Mouse (Mus musculus): ENCODE data around the gene Jsrp1. TPM values are rescaled to one million over a fixed set of nuclear protein-coding genes. Genes with fewer than 3 reads are reported as not detected.
"Not testable (repeated sequence)": the region's sequence is repeated elsewhere in the genome, so short reads cannot be mapped to it uniquely, and the experiment has no call there.

Jsrp1 gene
- polyA plus RNA-seq, 1 experiment from 2014 or later: 0.45 TPM

DNA sequence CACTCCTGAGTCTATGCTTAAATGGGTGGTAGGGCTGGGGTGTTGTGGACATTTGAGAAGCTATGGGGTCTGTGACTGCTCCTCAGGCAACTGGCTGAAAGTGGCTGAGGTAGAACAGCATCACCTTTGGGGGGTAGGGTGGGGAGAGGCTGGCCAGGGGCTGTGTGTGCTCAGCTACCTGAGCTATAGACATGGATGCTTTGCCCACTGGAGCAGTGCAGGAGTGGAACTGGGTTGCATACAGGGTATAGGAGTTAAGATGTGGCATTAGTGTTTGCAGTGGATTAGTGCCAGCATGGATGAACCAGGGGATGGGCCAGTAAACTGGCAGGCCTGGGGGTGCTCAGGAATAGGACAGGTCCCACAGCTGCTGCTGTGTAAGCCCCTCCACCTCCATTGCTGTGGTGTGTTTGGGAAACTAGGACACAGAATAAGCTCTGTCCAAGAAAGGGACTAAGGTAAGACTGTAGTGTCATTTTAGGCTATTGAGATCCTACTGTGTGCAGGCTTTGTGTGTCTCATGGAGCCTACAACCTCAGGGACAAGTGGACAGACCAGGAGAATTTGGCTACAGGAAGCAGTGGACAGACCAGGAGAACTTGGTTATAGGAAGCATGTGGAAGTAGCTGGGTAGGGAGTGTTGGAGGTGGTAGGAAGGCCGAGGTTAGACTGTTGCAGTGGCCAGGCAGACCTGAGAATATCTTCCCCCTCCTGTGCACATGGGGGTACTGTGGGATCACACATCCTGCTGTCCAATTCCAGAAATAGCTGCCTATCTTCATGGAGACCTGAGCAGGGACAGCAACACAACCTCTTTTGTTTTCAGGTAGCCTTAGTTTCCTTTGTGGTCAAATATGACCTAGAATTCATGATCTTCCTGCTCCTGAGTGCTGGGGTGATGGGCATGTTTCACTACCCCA, 16.3 kb upstream of the Jsrp1 start:
- H3K4me3 ChIP-seq (ENCODE audit: low read depth, low read length): no peak overlapping the region
- no peak for ATAC-seq (ENCODE audit: insufficient number of reproducible peaks, insufficient read depth, low FRiP score, low read depth)
- H3K27ac ChIP-seq (ENCODE audit: low read length): no peak overlapping the region
- peaks cover 13% of the 10 kb centered on the region for H3K36me3 ChIP-seq (ENCODE audit: control insufficient read depth, insufficient read depth, low read length)
- WGBS: 44% methylated on average over 1 of the region's 1 CpGs
- no peak overlapping the region for H3K9ac ChIP-seq (replicated peaks; ENCODE audit: low read depth, low read length)
- H3K4me2 ChIP-seq (replicated peaks; ENCODE audit: low read depth, low read length): no peak overlapping the region
- H3K27me3 ChIP-seq (ENCODE audit: control insufficient read depth, insufficient read depth, low read length): peaks cover 4% of the 10 kb centered on the region; the same call in 1 of the 2 replicates
- peaks cover 2% of the 10 kb centered on the region; the same call in 1 of the 2 replicates for H3K9me3 ChIP-seq (ENCODE audit: control insufficient read depth, low read depth, low read length)
- H3K4me1 ChIP-seq (ENCODE audit: control insufficient read depth, insufficient read depth, low read length): peaks cover 21% of the 10 kb centered on the region

DNA sequence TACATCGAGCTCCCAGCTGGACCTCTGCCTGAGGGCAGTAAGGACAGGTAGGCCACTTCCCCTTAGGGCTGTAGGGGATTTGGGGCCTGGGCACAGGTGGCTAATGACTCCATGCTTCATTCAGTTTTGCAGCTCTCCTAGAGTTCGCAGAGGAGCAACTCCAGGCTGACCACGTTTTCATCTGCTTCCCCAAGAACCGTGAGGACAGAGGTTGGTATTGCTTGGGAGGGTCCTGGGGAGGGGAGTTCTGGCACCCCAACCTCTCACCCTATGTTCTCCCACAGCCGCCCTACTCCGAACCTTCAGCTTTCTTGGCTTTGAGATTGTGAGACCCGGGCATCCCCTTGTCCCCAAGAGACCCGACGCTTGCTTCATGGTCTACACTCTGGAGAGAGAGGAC, 15.3 kb upstream of the Jsrp1 start:
- not testable (repeated sequence) for H3K27ac ChIP-seq (ENCODE audit: low read length); ATAC-seq (ENCODE audit: insufficient number of reproducible peaks, insufficient read depth, low FRiP score, low read depth); H3K4me2 ChIP-seq (replicated peaks; ENCODE audit: low read depth, low read length); H3K9me3 ChIP-seq (ENCODE audit: control insufficient read depth, low read depth, low read length); H3K4me3 ChIP-seq (ENCODE audit: low read depth, low read length); H3K27me3 ChIP-seq (ENCODE audit: control insufficient read depth, insufficient read depth, low read length); H3K9ac ChIP-seq (replicated peaks; ENCODE audit: low read depth, low read length)
- 81% methylated on average over 7 of the region's 9 CpGs for WGBS
- Histone ChIP-seq H3K36me3 (ENCODE audit: control insufficient read depth, insufficient read depth, low read length) (peaks cover 13% of the 10 kb centered on the region), H3K4me1 (ENCODE audit: control insufficient read depth, insufficient read depth, low read length) (peaks cover 21% of the 10 kb centered on the region)

DNA sequence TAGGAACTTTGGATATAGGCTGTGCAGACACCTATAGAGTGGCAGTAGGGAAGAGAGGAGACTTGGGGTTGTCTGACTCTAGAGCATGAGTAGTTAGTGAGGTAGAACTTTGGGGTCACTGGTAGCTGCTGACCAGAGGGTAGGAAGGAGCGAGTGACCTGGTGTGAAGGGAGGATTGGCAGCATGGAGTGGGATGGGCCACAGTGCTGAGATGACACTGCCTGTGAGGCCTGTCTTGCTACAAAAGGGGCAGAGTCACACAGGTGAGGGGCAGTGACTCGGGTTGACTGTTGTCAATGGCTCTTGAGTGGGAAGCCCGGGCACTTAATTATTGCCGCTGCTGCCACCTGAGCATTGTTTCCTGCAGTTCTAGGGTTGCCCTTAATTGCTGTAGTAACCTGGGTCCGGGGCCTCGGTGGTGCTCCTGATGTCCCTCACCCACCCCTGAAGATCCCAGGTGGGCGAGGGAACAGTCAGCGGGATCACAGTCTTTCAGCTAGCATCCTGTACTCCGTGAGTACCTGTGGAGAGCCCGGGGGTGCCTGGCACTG, 14.6 kb upstream of the Jsrp1 start:
- Histone ChIP-seq H3K9me3 (ENCODE audit: control insufficient read depth, low read depth, low read length) (no peaks in the 10 kb centered on the region), H3K4me3 (ENCODE audit: low read depth, low read length) (peak overlapping the region; percentile 71), H3K4me1 (ENCODE audit: control insufficient read depth, insufficient read depth, low read length) (peaks cover 21% of the 10 kb centered on the region), H3K27ac (ENCODE audit: low read length) (no peak overlapping the region), H3K36me3 (ENCODE audit: control insufficient read depth, insufficient read depth, low read length) (peaks cover 13% of the 10 kb centered on the region), H3K27me3 (ENCODE audit: control insufficient read depth, insufficient read depth, low read length) (no peaks in the 10 kb centered on the region), H3K9ac (replicated peaks; ENCODE audit: low read depth, low read length) (peak overlapping the region; percentile 95; the same call in 1 of the 2 replicates), H3K4me2 (replicated peaks; ENCODE audit: low read depth, low read length) (peak overlapping the region; percentile 97)
- no peak for ATAC-seq (ENCODE audit: insufficient number of reproducible peaks, insufficient read depth, low FRiP score, low read depth)
- WGBS: 76% methylated on average over 10 of the region's 10 CpGs

DNA sequence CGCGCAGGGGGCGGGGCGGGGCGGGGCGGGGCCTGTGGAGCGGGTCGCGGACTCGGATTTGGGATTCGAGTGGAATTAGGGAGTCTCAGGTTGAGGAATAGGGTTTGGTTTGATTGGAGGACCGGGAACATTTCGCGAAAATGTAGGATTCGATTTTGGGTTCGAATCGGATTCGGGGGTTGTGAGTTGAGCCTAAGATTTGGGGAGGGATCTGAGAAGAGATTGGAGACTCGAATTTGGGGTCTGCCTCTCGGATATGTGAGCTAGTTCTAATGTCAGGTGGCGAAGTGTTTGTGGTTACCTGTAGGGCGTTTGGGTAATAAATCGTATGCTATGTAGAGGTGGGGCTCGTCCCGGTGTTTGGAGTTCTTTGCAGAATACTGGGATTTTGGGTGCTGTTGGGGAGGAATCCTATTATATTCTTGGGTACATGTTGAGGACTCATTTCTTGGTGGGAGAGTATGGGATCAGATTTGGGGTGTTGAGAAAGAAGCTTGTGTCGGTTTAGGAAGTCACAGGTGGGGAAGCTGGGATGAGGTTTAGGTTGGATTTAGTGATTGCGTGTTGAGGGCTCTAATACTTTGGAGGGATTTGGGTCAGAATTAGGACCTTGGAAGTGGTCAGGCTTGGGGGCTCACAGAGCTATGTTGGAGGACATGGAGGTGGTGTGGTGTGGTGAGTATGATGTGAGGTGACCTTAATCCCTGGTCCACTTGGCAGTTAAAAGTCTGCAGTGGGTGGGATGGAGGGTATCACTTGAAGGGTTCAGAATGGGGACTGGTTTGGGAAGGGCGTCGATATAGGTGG, 14.0 kb upstream of the Jsrp1 start:
- H3K4me1 ChIP-seq (ENCODE audit: control insufficient read depth, insufficient read depth, low read length): peaks cover 21% of the 10 kb centered on the region
- WGBS: 8% methylated on average over 29 of the region's 29 CpGs

DNA sequence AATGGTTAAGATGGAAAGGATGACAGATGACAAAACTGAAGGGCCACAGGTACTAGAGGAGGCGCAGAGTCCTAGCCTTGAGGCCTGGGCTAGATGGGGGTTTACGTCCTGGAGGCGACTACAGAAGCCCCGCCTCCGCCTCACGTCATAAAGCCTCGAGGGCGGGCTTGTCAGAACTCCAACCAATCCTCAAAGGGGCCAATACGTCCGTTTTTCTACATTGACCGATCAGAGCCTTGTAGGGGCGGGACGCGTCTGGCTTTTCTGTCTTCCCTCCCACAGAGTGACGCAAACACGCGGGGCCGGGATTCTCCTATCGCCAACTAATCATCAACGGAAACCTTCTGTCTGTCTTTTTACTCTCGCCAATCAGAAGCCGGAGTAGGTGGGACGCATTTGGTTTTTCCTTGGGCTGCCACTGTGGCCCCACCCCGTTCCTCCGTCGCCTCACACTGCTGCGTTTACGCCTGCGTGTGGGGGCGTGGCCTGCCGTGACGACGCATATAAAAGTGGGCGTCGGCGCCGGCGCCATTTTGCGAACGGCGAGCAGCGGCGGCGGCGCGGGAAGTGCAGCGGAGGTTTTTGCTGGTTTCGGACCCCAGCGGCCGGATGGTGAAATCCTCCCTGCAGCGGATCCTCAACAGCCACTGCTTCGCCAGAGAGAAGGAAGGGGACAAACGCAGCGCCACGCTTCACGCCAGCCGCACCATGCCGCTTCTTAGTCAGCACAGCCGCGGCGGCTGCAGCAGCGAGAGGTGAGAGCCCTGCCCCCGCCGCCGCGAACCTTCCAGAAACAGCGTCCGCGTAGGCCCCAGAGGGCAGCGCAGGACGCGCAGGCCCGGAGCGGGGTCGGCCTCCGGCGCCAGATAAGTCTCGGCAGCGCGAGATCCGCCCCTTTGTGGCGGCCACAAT, 13.1 kb upstream of the Jsrp1 start, which contains the start of gene Oaz1:
Gene Oaz1 (plus strand): TSS at position 506 of the 912 bp plus-strand sequence.
- Histone ChIP-seq H3K4me2 (replicated peaks; ENCODE audit: low read depth, low read length) (peak within 1 kb of the TSS; percentile 97), H3K27ac (ENCODE audit: low read length) (peak within 1 kb of the TSS; percentile 90), H3K9me3 (ENCODE audit: control insufficient read depth, low read depth, low read length) (no peaks in the 10 kb centered on the region), H3K4me1 (ENCODE audit: control insufficient read depth, insufficient read depth, low read length) (peaks cover 20% of the 10 kb centered on the region), H3K36me3 (ENCODE audit: control insufficient read depth, insufficient read depth, low read length) (peaks cover 13% of the 10 kb centered on the region), H3K27me3 (ENCODE audit: control insufficient read depth, insufficient read depth, low read length) (no peaks in the 10 kb centered on the region), H3K9ac (replicated peaks; ENCODE audit: low read depth, low read length) (peak within 1 kb of the TSS; percentile 95), H3K4me3 (ENCODE audit: low read depth, low read length) (peak within 1 kb of the TSS; percentile 71)
- WGBS: under 1% methylated on average over 73 of the region's 82 CpGs
- peak; percentile 97 for ATAC-seq (ENCODE audit: insufficient number of reproducible peaks, insufficient read depth, low FRiP score, low read depth)

More for the DNA sequence above, 14.0 kb upstream of the Jsrp1 start:
- H3K27ac ChIP-seq (ENCODE audit: low read length): peak overlapping the region; percentile 90
- no peaks in the 10 kb centered on the region for H3K27me3 ChIP-seq (ENCODE audit: control insufficient read depth, insufficient read depth, low read length)
- peak overlapping the region; percentile 97 for H3K4me2 ChIP-seq (replicated peaks; ENCODE audit: low read depth, low read length)
- H3K36me3 ChIP-seq (ENCODE audit: control insufficient read depth, insufficient read depth, low read length): peaks cover 13% of the 10 kb centered on the region
- H3K4me3 ChIP-seq (ENCODE audit: low read depth, low read length): peak overlapping the region; percentile 71
- peak overlapping the region; percentile 95 for H3K9ac ChIP-seq (replicated peaks; ENCODE audit: low read depth, low read length)
- ATAC-seq (ENCODE audit: insufficient number of reproducible peaks, insufficient read depth, low FRiP score, low read depth): no peak
- H3K9me3 ChIP-seq (ENCODE audit: control insufficient read depth, low read depth, low read length): no peaks in the 10 kb centered on the region

DNA sequence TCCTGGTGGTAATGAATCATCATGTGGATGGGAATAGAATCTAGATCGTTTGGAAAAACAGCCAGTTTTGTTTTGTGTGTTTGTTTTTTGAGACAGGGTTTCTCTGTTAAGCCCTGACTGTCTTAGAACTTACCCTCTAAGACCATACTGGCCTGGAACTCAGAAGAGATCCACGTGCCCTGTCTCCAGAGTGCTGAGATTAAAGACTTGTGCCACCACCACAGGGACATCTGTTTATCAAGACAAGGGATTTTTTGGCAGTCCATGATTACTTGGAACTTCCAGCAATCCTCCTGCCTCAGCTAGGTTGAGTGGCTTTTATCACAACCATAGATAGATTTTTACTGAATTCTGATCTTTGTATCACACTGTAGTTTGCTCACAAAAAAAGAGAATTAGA, 11.5 kb upstream of the Jsrp1 start:
- no peak overlapping the region for H3K27ac ChIP-seq (ENCODE audit: low read length)
- H3K36me3 ChIP-seq (ENCODE audit: control insufficient read depth, insufficient read depth, low read length): peaks cover 11% of the 10 kb centered on the region
- H3K4me1 ChIP-seq (ENCODE audit: control insufficient read depth, insufficient read depth, low read length): peaks cover 12% of the 10 kb centered on the region
- no peak overlapping the region for H3K4me2 ChIP-seq (replicated peaks; ENCODE audit: low read depth, low read length)
- H3K9ac ChIP-seq (replicated peaks; ENCODE audit: low read depth, low read length): no peak overlapping the region
- no peak for ATAC-seq (ENCODE audit: insufficient number of reproducible peaks, insufficient read depth, low FRiP score, low read depth)
- H3K9me3 ChIP-seq (ENCODE audit: control insufficient read depth, low read depth, low read length): no peaks in the 10 kb centered on the region
- no peaks in the 10 kb centered on the region for H3K27me3 ChIP-seq (ENCODE audit: control insufficient read depth, insufficient read depth, low read length)
- WGBS: 73% methylated on average over 2 of the region's 2 CpGs
- H3K4me3 ChIP-seq (ENCODE audit: low read depth, low read length): no peak overlapping the region

DNA sequence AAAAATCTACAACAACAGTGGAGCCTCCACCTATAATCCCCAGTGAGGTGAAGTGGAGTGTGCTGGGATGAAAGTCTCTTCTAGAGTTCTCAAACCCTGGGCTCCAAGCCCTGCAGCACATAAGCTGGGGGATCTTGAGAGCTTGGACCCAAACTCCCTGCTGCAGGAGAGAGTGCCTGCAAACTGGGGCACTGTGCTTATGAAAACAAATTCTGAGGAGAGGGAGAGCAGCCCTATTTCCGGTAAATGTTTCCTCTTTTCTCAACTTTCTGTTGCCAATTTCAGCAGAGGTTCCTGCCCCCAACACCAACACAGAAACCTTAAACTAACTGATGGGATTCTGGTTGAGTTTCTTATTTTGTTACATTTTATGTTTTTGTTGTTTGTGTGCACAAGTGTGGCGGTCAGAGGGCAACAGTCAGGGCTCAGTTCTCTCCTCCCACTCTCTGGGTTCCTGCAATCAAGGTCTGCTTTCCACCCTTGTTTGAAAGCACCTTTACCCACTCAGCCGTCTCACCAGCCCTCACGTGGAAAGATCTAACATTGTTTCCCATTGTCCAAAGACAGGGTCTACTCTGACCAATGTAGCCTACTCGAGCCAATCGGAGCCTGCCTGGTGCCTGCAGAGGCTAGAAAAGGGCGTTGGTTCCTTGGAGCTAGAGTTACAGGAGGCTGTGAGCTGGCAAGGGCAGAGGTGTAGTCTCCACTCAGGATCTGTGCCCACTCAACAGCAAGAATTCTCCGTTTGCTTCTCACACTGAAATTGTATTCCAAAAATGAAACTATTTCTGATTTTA, 10.7 kb upstream of the Jsrp1 start:
- WGBS: 62% methylated on average over 8 of the region's 8 CpGs
- Histone ChIP-seq H3K4me1 (ENCODE audit: control insufficient read depth, insufficient read depth, low read length) (peaks cover 7% of the 10 kb centered on the region; the same call in 1 of the 2 replicates), H3K4me3 (ENCODE audit: low read depth, low read length) (no peak overlapping the region), H3K27me3 (ENCODE audit: control insufficient read depth, insufficient read depth, low read length) (no peaks in the 10 kb centered on the region), H3K9me3 (ENCODE audit: control insufficient read depth, low read depth, low read length) (no peaks in the 10 kb centered on the region), H3K36me3 (ENCODE audit: control insufficient read depth, insufficient read depth, low read length) (peaks cover 3% of the 10 kb centered on the region; the same call in 1 of the 2 replicates), H3K4me2 (replicated peaks; ENCODE audit: low read depth, low read length) (no peak overlapping the region), H3K27ac (ENCODE audit: low read length) (0 out of 2 replicates have a peak overlapping the region, but pooled peaks have one; percentile 33), H3K9ac (replicated peaks; ENCODE audit: low read depth, low read length) (no peak overlapping the region)
- ATAC-seq (ENCODE audit: insufficient number of reproducible peaks, insufficient read depth, low FRiP score, low read depth): no peak
